Mouse (Mus musculus) hematopoietic stem cell, adult 5-6 weeks (primary cell): ENCODE measurements around the gene Mbl1. TPM values are rescaled to one million over a fixed set of nuclear protein-coding genes. Genes with fewer than 3 reads are reported as not detected.

Source experiments
- ATAC-seq, 2 experiments: fragments of 125-278 bp in 1 of 2; replicated peaks in 1 of 2; 2 replicates each; pipeline ENCODE4 v1.8.0; 2016 to 2017; ENCODE audit warnings: inconsistent platforms in 2 of 2, mild to moderate bottlenecking in 2 of 2, moderate number of reproducible peaks in 2 of 2, low read depth in 1 of 2, moderate TSS enrichment in 1 of 2; ENCODE audit not compliant: low FRiP score in 2 of 2, poor library complexity in 2 of 2, severe bottlenecking in 2 of 2, insufficient read depth in 1 of 2, low TSS enrichment in 1 of 2
- total RNA-seq: library from RNA; stranded (forward); fragments of 172-1452, 232-1000 nt; gene quantifications from 2 replicates; pipeline ENCODE4 v1.2.3, GENCODE M21; 2017

Mbl1 gene
- total RNA-seq: not detected in 2 replicates

- ATAC-seq: no peak
Observed at GRCm38 (mm10) chr14:41151220-41151898, at the start of gene Mbl1. TSS of gene Mbl1 (plus strand) at chr14:41151458.

DNA sequence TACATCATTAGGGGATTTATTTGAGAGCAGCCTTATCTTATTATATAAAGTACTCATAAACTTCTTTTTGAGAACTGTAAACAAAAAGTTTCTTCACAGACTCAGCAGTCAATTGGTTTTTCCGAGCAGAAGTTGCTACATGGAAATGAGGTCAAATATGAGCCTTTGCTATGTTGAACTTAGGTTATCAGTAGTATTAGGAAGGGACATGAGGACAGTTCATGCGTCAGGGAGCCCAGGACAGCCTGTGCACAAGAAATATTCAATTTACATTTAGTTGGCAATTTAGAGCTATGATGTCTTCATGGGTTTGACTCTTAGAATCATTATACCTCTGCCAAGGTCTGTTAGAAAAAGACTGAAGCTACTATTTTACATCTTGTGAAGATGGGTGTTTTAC, 49.0 kb upstream of the Mbl1 start:
- no peak for ATAC-seq

DNA sequence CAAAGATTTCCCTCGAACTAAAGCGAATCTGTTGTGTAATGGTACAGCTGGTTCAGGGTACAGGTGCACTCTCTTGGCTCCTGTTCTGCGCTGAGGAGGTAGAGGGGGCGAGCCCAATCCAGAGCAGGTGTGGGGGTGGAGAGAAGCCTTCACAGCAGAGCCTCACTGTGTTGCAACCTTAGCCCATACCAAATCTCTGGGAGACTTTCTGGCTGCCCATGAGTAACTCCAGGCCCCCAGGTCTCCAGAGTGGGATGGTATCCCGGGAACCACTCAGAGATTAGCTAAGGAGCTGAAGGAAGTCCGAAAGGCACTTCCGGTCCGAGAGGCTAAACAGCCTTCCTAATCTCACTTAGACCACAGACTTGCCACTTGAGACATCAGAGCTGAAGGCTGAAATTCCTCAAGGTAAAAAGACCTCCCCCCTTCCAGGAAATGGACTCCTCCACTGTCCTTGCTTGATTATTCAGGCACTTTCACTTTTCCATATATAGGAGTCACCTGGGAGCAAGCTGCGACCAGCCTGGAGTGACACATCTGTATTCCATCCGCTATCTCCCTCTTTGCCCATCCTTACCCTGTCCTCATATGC, 46.3 kb upstream of the Mbl1 start, which contains the start of gene Mat1a:
Gene Mat1a (plus strand): TSS at position 183 of the 592 bp plus-strand sequence.
- ATAC-seq: no peak

GRCm38 (mm10) chr14:41111031-41111668, 40.1 kb upstream of the Mbl1 start:
- no peak for ATAC-seq

GRCm38 (mm10) chr14:41112944-41113343, 38.3 kb upstream of the Mbl1 start:
- no peak for ATAC-seq

DNA sequence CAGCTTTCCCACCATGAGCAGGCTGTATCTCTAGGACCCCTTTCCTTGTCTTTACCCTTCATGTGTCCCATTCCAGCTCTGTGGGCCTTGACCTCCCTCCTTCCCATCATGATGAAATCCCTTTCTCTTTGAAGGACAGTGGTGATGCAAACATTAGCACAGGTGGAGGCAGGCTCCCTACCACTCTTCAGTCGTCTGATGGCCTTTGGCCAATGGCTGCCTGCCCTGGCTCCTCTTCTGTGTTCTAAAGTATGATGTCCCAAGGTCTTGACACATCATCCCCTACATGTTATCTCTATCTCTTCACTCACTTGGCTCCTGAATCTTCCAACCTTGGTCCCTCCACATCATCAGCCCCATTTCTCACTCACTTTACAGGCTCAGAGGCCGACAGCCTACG, 35.0 kb upstream of the Mbl1 start:
- ATAC-seq: no peak

GRCm38 (mm10) chr14:41124683-41125082, 26.6 kb upstream of the Mbl1 start:
- ATAC-seq: no peak

DNA sequence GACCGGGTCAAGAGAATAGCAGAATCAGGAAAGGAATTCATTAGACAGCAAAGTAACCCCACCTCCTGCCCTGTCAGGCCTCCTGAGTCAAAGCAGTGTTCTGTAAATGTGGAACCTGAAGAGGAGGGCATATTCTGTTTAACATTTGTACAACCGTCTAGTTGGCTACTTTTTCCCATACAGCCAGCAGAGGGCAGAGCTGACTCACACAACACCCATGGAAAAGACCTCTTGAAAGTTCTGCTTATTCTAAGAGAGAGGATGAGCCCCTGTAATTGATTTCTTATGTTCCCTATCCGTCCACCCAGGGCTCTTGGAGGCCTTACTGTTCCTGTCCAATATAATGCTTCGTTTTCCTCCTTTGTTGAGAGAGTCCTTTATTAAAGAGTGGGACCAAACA, 23.3 kb upstream of the Mbl1 start:
- peak in 1 of 2 experiments; percentile 57; a peak in 2 of 4 replicates for ATAC-seq

- no peak for ATAC-seq
Observed at GRCm38 (mm10) chr14:41131540-41131939, 19.7 kb upstream of the Mbl1 start, which contains the start of gene Sftpa1. TSS of gene Sftpa1 (plus strand) at chr14:41131782.

- ATAC-seq: no peak
Observed at GRCm38 (mm10) chr14:41137006-41137405, 14.3 kb upstream of the Mbl1 start.

GRCm38 (mm10) chr14:41140686-41141085, 10.6 kb upstream of the Mbl1 start:
- no peak for ATAC-seq

DNA sequence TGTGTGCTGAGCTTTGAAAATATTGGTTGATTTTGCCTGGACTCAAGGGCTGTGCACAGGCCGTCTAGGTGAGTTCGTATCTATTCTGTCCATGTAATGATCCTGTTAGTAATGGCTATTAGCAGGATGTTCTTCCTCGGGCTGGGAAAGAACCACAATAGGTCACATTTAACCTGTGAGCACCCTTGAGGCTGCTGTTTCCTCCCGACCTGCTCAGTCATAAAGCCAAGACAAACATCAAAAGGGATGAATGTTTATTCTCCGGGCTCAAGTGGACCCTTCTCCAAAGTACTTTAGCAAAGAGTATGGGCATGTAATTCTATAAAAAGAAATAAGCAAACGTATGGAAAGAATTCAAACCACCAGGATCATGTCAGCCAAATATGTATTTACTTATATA, 5.2 kb upstream of the Mbl1 start:
- ATAC-seq: no peak

DNA sequence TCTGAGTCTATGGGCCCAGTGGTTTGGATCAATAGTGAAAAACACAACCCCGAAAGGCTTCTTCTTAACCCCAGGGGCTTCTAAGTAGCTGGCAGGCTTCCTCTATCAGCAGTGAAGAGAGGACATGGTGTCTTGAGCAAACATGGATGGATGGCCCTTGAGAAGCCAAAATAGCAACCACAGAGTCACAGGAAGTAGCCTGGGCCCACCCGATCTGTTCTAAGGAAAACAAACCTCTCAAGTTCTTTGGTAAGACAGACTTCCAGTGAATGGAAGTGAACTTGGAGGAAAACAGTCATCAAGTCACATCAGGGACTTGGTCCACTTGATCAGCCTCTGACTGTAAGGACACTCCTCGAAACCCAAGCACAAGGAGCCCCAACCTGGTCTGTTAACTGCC, 4.3 kb upstream of the Mbl1 start:
- ATAC-seq: no peak

DNA sequence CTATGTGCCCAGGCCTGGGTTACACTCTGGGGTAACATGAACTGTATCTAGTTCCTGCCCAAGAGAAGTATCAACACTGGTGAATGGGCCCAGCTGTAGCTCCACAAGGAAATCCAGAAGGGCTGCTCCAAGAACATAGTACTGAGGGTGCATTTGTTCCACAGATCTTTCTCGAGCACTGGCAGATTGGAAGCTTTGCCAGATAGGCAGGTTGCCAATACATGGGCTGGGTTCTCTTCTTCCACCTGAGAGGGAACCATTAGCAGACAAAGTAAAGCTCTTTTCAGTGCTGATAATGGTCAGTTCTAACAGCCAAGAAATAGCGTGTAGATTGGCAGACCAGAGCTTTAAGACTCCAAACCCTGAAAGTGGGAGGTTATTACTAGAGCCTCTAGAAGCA, 3.9 kb upstream of the Mbl1 start:
- ATAC-seq: no peak

DNA sequence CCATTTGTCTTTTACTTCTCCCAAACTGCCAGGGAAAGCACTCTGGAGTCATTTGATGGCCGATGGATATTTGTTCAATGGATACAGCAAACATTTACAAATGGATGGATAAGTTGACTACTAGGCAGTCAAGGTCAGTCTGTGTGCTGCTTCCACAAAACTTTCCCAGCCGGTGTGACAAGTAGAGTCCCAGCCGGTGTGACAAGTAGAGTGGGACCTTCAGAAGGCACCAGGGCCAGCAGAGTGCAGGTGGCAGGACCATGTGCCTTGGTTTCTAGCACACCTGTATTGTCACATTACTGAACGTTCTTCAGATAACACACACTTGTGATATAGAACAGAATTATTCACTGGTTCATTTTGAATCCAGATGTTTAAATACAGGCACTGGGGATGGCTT, 8.8 kb downstream of the Mbl1 start:
- ATAC-seq: no peak

DNA sequence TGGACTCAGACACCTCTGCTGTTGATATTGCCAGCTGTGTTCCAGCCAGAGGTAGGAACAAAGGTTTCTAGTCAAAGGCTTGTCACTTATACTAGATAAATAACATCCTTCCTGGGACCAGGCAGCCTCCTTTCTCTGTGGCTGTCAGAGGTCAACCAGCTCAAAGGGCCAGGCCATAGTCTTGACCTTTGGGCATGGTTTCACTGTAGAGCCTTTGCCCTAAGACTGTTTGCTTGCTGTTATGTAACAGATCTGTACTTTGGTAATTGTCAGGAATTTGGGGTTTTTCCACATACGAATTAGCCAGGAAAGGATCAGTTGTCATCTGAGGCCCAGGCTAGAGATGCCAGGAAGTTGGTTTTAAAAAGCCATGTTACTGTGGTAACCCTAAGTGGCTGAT, 9.5 kb downstream of the Mbl1 start:
- no peak for ATAC-seq

GRCm38 (mm10) chr14:41162663-41163062, 11.4 kb downstream of the Mbl1 start:
- ATAC-seq: peak; percentile 49 to 72; a peak in 3 of 4 replicates

- ATAC-seq: no peak
Observed at GRCm38 (mm10) chr14:41167278-41167677, 16.0 kb downstream of the Mbl1 start.
